Mouse (Mus musculus): ENCODE data around the gene Ppp1r14c. TPM values are rescaled to one million over a fixed set of nuclear protein-coding genes. Genes with fewer than 3 reads are reported as not detected.
"Not testable (repeated sequence)": the region's sequence is repeated elsewhere in the genome, so short reads cannot be mapped to it uniquely, and the experiment has no call there.

The Ppp1r14c gene
- polyA plus RNA-seq, 1 experiment, result 0.38 TPM

GRCm38 (mm10) chr10:3466135-3466626, 100.3 kb downstream of the Ppp1r14c start:
- no peaks in the 10 kb centered on the region for H3K36me3 ChIP-seq (ENCODE audit: control insufficient read depth, insufficient read depth, low read length)
- H3K4me3 ChIP-seq (ENCODE audit: low read depth, low read length), result no peak overlapping the region
- no peaks in the 10 kb centered on the region for H3K4me1 ChIP-seq (ENCODE audit: control insufficient read depth, insufficient read depth, insufficient read length, low read length)
- H3K27me3 ChIP-seq (ENCODE audit: control insufficient read depth, insufficient read depth, low read length), result no peaks in the 10 kb centered on the region
- no peak overlapping the region for H3K27ac ChIP-seq (ENCODE audit: insufficient read depth, low read depth, low read length)
- TF ChIP-seq POLR2A (IDR thresholded peaks at IDR 0.05; ENCODE audit: low read depth, low read length) (no peak), CTCF (IDR thresholded peaks at IDR 0.05; ENCODE audit: extremely low read depth, insufficient read length, insufficient replicate concordance, low read depth, low read length) (no peak)
- 76% methylated on average over 4 of the region's 4 CpGs for WGBS

GRCm38 (mm10) chr10:3468590-3468989, 102.7 kb downstream of the Ppp1r14c start:
- no peaks in the 10 kb centered on the region for H3K4me1 ChIP-seq (ENCODE audit: control insufficient read depth, insufficient read depth, insufficient read length, low read length)
- no peak for TF ChIP-seq CTCF (IDR thresholded peaks at IDR 0.05; ENCODE audit: extremely low read depth, insufficient read length, insufficient replicate concordance, low read depth, low read length)
- TF ChIP-seq POLR2A (IDR thresholded peaks at IDR 0.05; ENCODE audit: low read depth, low read length), result no peak
- 76% methylated on average over 4 of the region's 4 CpGs for WGBS
- H3K36me3 ChIP-seq (ENCODE audit: control insufficient read depth, insufficient read depth, low read length), result no peaks in the 10 kb centered on the region
- no peak overlapping the region for H3K4me3 ChIP-seq (ENCODE audit: low read depth, low read length)
- H3K27me3 ChIP-seq (ENCODE audit: control insufficient read depth, insufficient read depth, low read length), result no peaks in the 10 kb centered on the region
- H3K27ac ChIP-seq (ENCODE audit: insufficient read depth, low read depth, low read length), result no peak overlapping the region

- H3K27ac ChIP-seq (ENCODE audit: insufficient read depth, low read depth, low read length), result no peak overlapping the region
- WGBS, result 66% methylated on average over 1 of the region's 1 CpGs
- no peaks in the 10 kb centered on the region for H3K27me3 ChIP-seq (ENCODE audit: control insufficient read depth, insufficient read depth, low read length)
- H3K4me1 ChIP-seq (ENCODE audit: control insufficient read depth, insufficient read depth, insufficient read length, low read length), result no peaks in the 10 kb centered on the region
- no peak for TF ChIP-seq CTCF (IDR thresholded peaks at IDR 0.05; ENCODE audit: extremely low read depth, insufficient read length, insufficient replicate concordance, low read depth, low read length)
- TF ChIP-seq POLR2A (IDR thresholded peaks at IDR 0.05; ENCODE audit: low read depth, low read length), result no peak
- H3K36me3 ChIP-seq (ENCODE audit: control insufficient read depth, insufficient read depth, low read length), result no peaks in the 10 kb centered on the region
- no peak overlapping the region for H3K4me3 ChIP-seq (ENCODE audit: low read depth, low read length)
Observed at GRCm38 (mm10) chr10:3476611-3477010, 110.8 kb downstream of the Ppp1r14c start.

- H3K27ac ChIP-seq (ENCODE audit: insufficient read depth, low read depth, low read length), result no peak overlapping the region
- H3K4me3 ChIP-seq (ENCODE audit: low read depth, low read length), result no peak overlapping the region
- H3K27me3 ChIP-seq (ENCODE audit: control insufficient read depth, insufficient read depth, low read length), result no peaks in the 10 kb centered on the region
- WGBS, result 72% methylated on average over 1 of the region's 1 CpGs
- no peaks in the 10 kb centered on the region for H3K4me1 ChIP-seq (ENCODE audit: control insufficient read depth, insufficient read depth, insufficient read length, low read length)
- H3K36me3 ChIP-seq (ENCODE audit: control insufficient read depth, insufficient read depth, low read length), result no peaks in the 10 kb centered on the region
- TF ChIP-seq POLR2A (IDR thresholded peaks at IDR 0.05; ENCODE audit: low read depth, low read length), result no peak
- no peak for TF ChIP-seq CTCF (IDR thresholded peaks at IDR 0.05; ENCODE audit: extremely low read depth, insufficient read length, insufficient replicate concordance, low read depth, low read length)
Observed at GRCm38 (mm10) chr10:3479772-3480171, 113.9 kb downstream of the Ppp1r14c start.

- WGBS, result 84% methylated on average over 3 of the region's 3 CpGs
- no peaks in the 10 kb centered on the region for H3K4me1 ChIP-seq (ENCODE audit: control insufficient read depth, insufficient read depth, insufficient read length, low read length)
- no peaks in the 10 kb centered on the region for H3K36me3 ChIP-seq (ENCODE audit: control insufficient read depth, insufficient read depth, low read length)
- TF ChIP-seq POLR2A (IDR thresholded peaks at IDR 0.05; ENCODE audit: low read depth, low read length) (no peak), CTCF (IDR thresholded peaks at IDR 0.05; ENCODE audit: extremely low read depth, insufficient read length, insufficient replicate concordance, low read depth, low read length) (no peak)
- no peaks in the 10 kb centered on the region for H3K27me3 ChIP-seq (ENCODE audit: control insufficient read depth, insufficient read depth, low read length)
- H3K4me3 ChIP-seq (ENCODE audit: low read depth, low read length), result no peak overlapping the region
- H3K27ac ChIP-seq (ENCODE audit: insufficient read depth, low read depth, low read length), result no peak overlapping the region
Observed at GRCm38 (mm10) chr10:3490052-3490451, 124.2 kb downstream of the Ppp1r14c start.

- Histone ChIP-seq H3K4me1 (ENCODE audit: control insufficient read depth, insufficient read depth, insufficient read length, low read length) (no peaks in the 10 kb centered on the region), H3K27ac (ENCODE audit: insufficient read depth, low read depth, low read length) (no peak overlapping the region), H3K36me3 (ENCODE audit: control insufficient read depth, insufficient read depth, low read length) (no peaks in the 10 kb centered on the region), H3K4me3 (ENCODE audit: low read depth, low read length) (no peak overlapping the region), H3K27me3 (ENCODE audit: control insufficient read depth, insufficient read depth, low read length) (no peaks in the 10 kb centered on the region)
- TF ChIP-seq CTCF (IDR thresholded peaks at IDR 0.05; ENCODE audit: extremely low read depth, insufficient read length, insufficient replicate concordance, low read depth, low read length) (no peak), POLR2A (IDR thresholded peaks at IDR 0.05; ENCODE audit: low read depth, low read length) (no peak)
- 60% methylated on average over 2 of the region's 2 CpGs for WGBS
Observed at GRCm38 (mm10) chr10:3496791-3497190, 130.9 kb downstream of the Ppp1r14c start.

GRCm38 (mm10) chr10:3500846-3501245, 135.0 kb downstream of the Ppp1r14c start:
- not testable (repeated sequence) for H3K27ac ChIP-seq (ENCODE audit: insufficient read depth, low read depth, low read length); H3K27me3 ChIP-seq (ENCODE audit: control insufficient read depth, insufficient read depth, low read length); H3K4me3 ChIP-seq (ENCODE audit: low read depth, low read length); H3K36me3 ChIP-seq (ENCODE audit: control insufficient read depth, insufficient read depth, low read length); H3K4me1 ChIP-seq (ENCODE audit: control insufficient read depth, insufficient read depth, insufficient read length, low read length)
- 52% methylated on average over 6 of the region's 6 CpGs for WGBS

All from small intestine, adult 2 months (tissue).